Mouse (Mus musculus): ENCODE measurements around the gene Flrt1. TPM values are rescaled to one million over a fixed set of nuclear protein-coding genes. Genes with fewer than 3 reads are reported as not detected.

Flrt1 gene
- total and polyA plus RNA-seq, 2 experiments, result 0.09 to 0.31 TPM

- no peak for DNase-seq (ENCODE audit: extremely low read depth, low read depth, low spot score)
- H3K27me3 ChIP-seq (ENCODE audit: control insufficient read depth, insufficient read depth, low read length), result no peaks in the 10 kb centered on the region
- H3K27ac ChIP-seq (replicated peaks; ENCODE audit: insufficient read depth, low read depth, low read length), result no peak overlapping the region
- no peaks in the 10 kb centered on the region for H3K79me2 ChIP-seq (ENCODE audit: control insufficient read depth, insufficient read depth, low read length)
- peaks cover 4% of the 10 kb centered on the region; the same call in 1 of the 2 replicates for H3K4me1 ChIP-seq (ENCODE audit: control insufficient read depth, insufficient read depth, low read length)
- no peak for TF ChIP-seq POLR2A (IDR thresholded peaks at IDR 0.05; ENCODE audit: extremely low read depth, insufficient read depth, low read length)
- TF ChIP-seq CTCF (IDR thresholded peaks at IDR 0.05; ENCODE audit: low read depth, low read length), result no peak
- no peak overlapping the region for H3K9ac ChIP-seq (ENCODE audit: low read depth, low read length)
- no peak overlapping the region for H3K4me3 ChIP-seq (ENCODE audit: insufficient read depth, low read depth, low read length)
- no peaks in the 10 kb centered on the region for H3K36me3 ChIP-seq (ENCODE audit: control insufficient read depth, insufficient read depth, low read length)
- 82% methylated on average over 4 of the region's 4 CpGs for WGBS
Observed at GRCm38 (mm10) chr19:7044706-7045105, 60.8 kb downstream of the Flrt1 start.

DNA sequence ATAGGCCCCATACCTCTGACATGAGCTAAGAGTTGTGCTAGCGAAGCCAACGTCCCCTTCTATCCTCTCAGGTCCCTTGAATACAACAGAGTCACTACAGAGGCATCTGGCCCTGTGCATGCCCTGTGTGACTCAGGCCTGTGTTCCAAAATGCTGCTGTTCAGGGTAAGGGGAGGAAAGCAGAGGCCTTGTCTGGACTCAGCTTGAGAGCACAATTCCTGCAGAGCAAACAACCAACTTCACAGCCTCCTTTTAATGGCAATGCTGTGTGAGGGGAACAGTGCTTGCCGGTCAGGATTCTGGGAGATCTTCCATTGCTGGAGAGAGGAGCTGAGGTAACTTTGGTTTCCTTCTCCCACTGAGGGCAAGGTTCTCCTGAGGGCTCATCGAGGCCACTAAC, 61.2 kb downstream of the Flrt1 start:
- 73% methylated on average over 4 of the region's 4 CpGs for WGBS
- Histone ChIP-seq H3K9ac (ENCODE audit: low read depth, low read length) (no peak overlapping the region), H3K27me3 (ENCODE audit: control insufficient read depth, insufficient read depth, low read length) (no peaks in the 10 kb centered on the region), H3K4me1 (ENCODE audit: control insufficient read depth, insufficient read depth, low read length) (peaks cover 4% of the 10 kb centered on the region; the same call in 1 of the 2 replicates), H3K27ac (replicated peaks; ENCODE audit: insufficient read depth, low read depth, low read length) (no peak overlapping the region), H3K79me2 (ENCODE audit: control insufficient read depth, insufficient read depth, low read length) (peaks cover 2% of the 10 kb centered on the region; the same call in 1 of the 2 replicates), H3K4me3 (ENCODE audit: insufficient read depth, low read depth, low read length) (no peak overlapping the region), H3K36me3 (ENCODE audit: control insufficient read depth, insufficient read depth, low read length) (no peaks in the 10 kb centered on the region)
- TF ChIP-seq POLR2A (IDR thresholded peaks at IDR 0.05; ENCODE audit: extremely low read depth, insufficient read depth, low read length) (no peak), CTCF (IDR thresholded peaks at IDR 0.05; ENCODE audit: low read depth, low read length) (no peak)
- no peak for DNase-seq (ENCODE audit: extremely low read depth, low read depth, low spot score)

Other genes starting within 250 kb of the Flrt1 start
- gene Ccdc88b, start 247.5 kb downstream of the Flrt1 start, total RNA-seq (2014; rRNA removed), result 0.60 and 1.4 TPM in 2 replicates
- 1.9 TPM in 2 replicates for gene Ccdc88b, start 247.5 kb downstream of the Flrt1 start, polyA plus RNA-seq (2012; rRNA removed)
- 30.7 and 43.6 TPM in 2 replicates for gene Trmt112, start 196.0 kb downstream of the Flrt1 start, total RNA-seq (2014; rRNA removed)
- 89.7 and 101 TPM in 2 replicates for gene Trmt112, start 196.0 kb downstream of the Flrt1 start, polyA plus RNA-seq (2012; rRNA removed)
- gene Prdx5, start 195.6 kb downstream of the Flrt1 start, total RNA-seq (2014; rRNA removed), result 403 and 615 TPM in 2 replicates
- 364 and 379 TPM in 2 replicates for gene Prdx5, start 195.6 kb downstream of the Flrt1 start, polyA plus RNA-seq (2012; rRNA removed)
- gene Esrra, start 183.9 kb downstream of the Flrt1 start, total RNA-seq (2014; rRNA removed), result 25.9 and 27.7 TPM in 2 replicates
- 36.6 and 40.6 TPM in 2 replicates for gene Esrra, start 183.9 kb downstream of the Flrt1 start, polyA plus RNA-seq (2012; rRNA removed)
- not detected in 2 replicates for gene Catsperz, start 180.3 kb downstream of the Flrt1 start, total RNA-seq (2014; rRNA removed)
- gene Catsperz, start 180.3 kb downstream of the Flrt1 start, polyA plus RNA-seq (2012; rRNA removed), result not detected in 2 replicates
- gene Kcnk4, start 171.2 kb downstream of the Flrt1 start, total RNA-seq (2014; rRNA removed), result 0.07 TPM in 1 of 2 replicates, not detected in the other
- gene Kcnk4, start 171.2 kb downstream of the Flrt1 start, polyA plus RNA-seq (2012; rRNA removed), result 0.05 TPM in 1 of 2 replicates, not detected in the other
- gene Bad, start 163.9 kb downstream of the Flrt1 start, total RNA-seq (2014; rRNA removed), result 26.2 and 28.1 TPM in 2 replicates
- 38.7 and 40.3 TPM in 2 replicates for gene Bad, start 163.9 kb downstream of the Flrt1 start, polyA plus RNA-seq (2012; rRNA removed)
- 12.3 and 14.0 TPM in 2 replicates for gene Gpr137, start 163.2 kb downstream of the Flrt1 start, total RNA-seq (2014; rRNA removed)
- 52.6 and 61.1 TPM in 2 replicates for gene Gpr137, start 163.2 kb downstream of the Flrt1 start, polyA plus RNA-seq (2012; rRNA removed)
- 14.0 and 24.0 TPM in 2 replicates for gene Ppp1r14b, start 130.8 kb downstream of the Flrt1 start, total RNA-seq (2014; rRNA removed)
- 34.5 and 38.2 TPM in 2 replicates for gene Ppp1r14b, start 130.8 kb downstream of the Flrt1 start, polyA plus RNA-seq (2012; rRNA removed)
- 5.9 and 9.6 TPM in 2 replicates for gene Plcb3, start 129.3 kb downstream of the Flrt1 start, total RNA-seq (2014; rRNA removed)
- gene Plcb3, start 129.3 kb downstream of the Flrt1 start, polyA plus RNA-seq (2012; rRNA removed), result 15.7 and 27.6 TPM in 2 replicates
- 66.2 and 92.8 TPM in 2 replicates for gene Fkbp2, start 125.2 kb downstream of the Flrt1 start, total RNA-seq (2014; rRNA removed)
- gene Fkbp2, start 125.2 kb downstream of the Flrt1 start, polyA plus RNA-seq (2012; rRNA removed), result 60.0 and 97.3 TPM in 2 replicates
- gene Vegfb, start 118.1 kb downstream of the Flrt1 start, total RNA-seq (2014; rRNA removed), result 1.9 and 3.2 TPM in 2 replicates
- 16.8 and 20.4 TPM in 2 replicates for gene Vegfb, start 118.1 kb downstream of the Flrt1 start, polyA plus RNA-seq (2012; rRNA removed)
- 11.2 and 13.3 TPM in 2 replicates for gene Dnajc4, start 113.2 kb downstream of the Flrt1 start, total RNA-seq (2014; rRNA removed)
- 22.3 and 23.7 TPM in 2 replicates for gene Dnajc4, start 113.2 kb downstream of the Flrt1 start, polyA plus RNA-seq (2012; rRNA removed)
- gene Nudt22, start 109.6 kb downstream of the Flrt1 start, total RNA-seq (2014; rRNA removed), result 14.4 and 16.4 TPM in 2 replicates
- 29.3 and 30.9 TPM in 2 replicates for gene Nudt22, start 109.6 kb downstream of the Flrt1 start, polyA plus RNA-seq (2012; rRNA removed)
- gene Trpt1, start 109.6 kb downstream of the Flrt1 start, total RNA-seq (2014; rRNA removed), result 2.0 and 3.0 TPM in 2 replicates
- gene Trpt1, start 109.6 kb downstream of the Flrt1 start, polyA plus RNA-seq (2012; rRNA removed), result 7.0 and 7.9 TPM in 2 replicates
- 3.1 and 3.4 TPM in 2 replicates for gene Fermt3, start 86.3 kb downstream of the Flrt1 start, total RNA-seq (2014; rRNA removed)
- gene Fermt3, start 86.3 kb downstream of the Flrt1 start, polyA plus RNA-seq (2012; rRNA removed), result 3.2 and 6.3 TPM in 2 replicates
- gene Stip1, start 65.8 kb downstream of the Flrt1 start, total RNA-seq (2014; rRNA removed), result 44.9 and 49.4 TPM in 2 replicates
- gene Stip1, start 65.8 kb downstream of the Flrt1 start, polyA plus RNA-seq (2012; rRNA removed), result 32.3 and 37.2 TPM in 2 replicates
- gene Macrod1, start 48.9 kb downstream of the Flrt1 start, total RNA-seq (2014; rRNA removed), result 12.2 and 15.0 TPM in 2 replicates
- gene Macrod1, start 48.9 kb downstream of the Flrt1 start, polyA plus RNA-seq (2012; rRNA removed), result 115 and 120 TPM in 2 replicates
- 39.5 and 43.3 TPM in 2 replicates for gene Otub1, start 100.6 kb upstream of the Flrt1 start, total RNA-seq (2014; rRNA removed)
- gene Otub1, start 100.6 kb upstream of the Flrt1 start, polyA plus RNA-seq (2012; rRNA removed), result 55.9 and 61.2 TPM in 2 replicates
- 252 and 362 TPM in 2 replicates for gene Cox8a, start 111.9 kb upstream of the Flrt1 start, total RNA-seq (2014; rRNA removed)
- 1,697 and 1,918 TPM in 2 replicates for gene Cox8a, start 111.9 kb upstream of the Flrt1 start, polyA plus RNA-seq (2012; rRNA removed)
- gene Naa40, start 135.5 kb upstream of the Flrt1 start, total RNA-seq (2014; rRNA removed), result 5.3 and 7.1 TPM in 2 replicates
- 6.1 and 9.7 TPM in 2 replicates for gene Naa40, start 135.5 kb upstream of the Flrt1 start, polyA plus RNA-seq (2012; rRNA removed)
- 0.13 and 0.55 TPM in 2 replicates for gene Rcor2, start 161.6 kb upstream of the Flrt1 start, total RNA-seq (2014; rRNA removed)
- gene Rcor2, start 161.6 kb upstream of the Flrt1 start, polyA plus RNA-seq (2012; rRNA removed), result 0.10 and 0.57 TPM in 2 replicates
- gene Mark2, start 236.1 kb upstream of the Flrt1 start, total RNA-seq (2014; rRNA removed), result 4.6 and 7.0 TPM in 2 replicates
- gene Mark2, start 236.1 kb upstream of the Flrt1 start, polyA plus RNA-seq (2012; rRNA removed), result 17.2 and 19.8 TPM in 2 replicates

Measured in liver, adult 2 months (tissue).